Mouse (Mus musculus) CH12.LX (cell line): ENCODE measurements around the gene Asphd2. TPM values are rescaled to one million over a fixed set of nuclear protein-coding genes. Genes with fewer than 3 reads are reported as not detected.

ENCODE experiments used
- DNase-seq: peaks from one replicate; pipeline ENCODE4 v3.0.0-alpha.2; 2013; ENCODE audit errors: extremely low read depth
- H3K27ac ChIP-seq: 2 replicates; pipeline ENCODE4 v1.5.1; 2012; ENCODE audit warnings: low read depth, mild to moderate bottlenecking, control low read depth, moderate library complexity; ENCODE audit not compliant: insufficient read depth
- H3K27me3 ChIP-seq: replicated peaks from 2 replicates; pipeline ENCODE3; 2012; ENCODE audit warnings: inconsistent platforms
- H3K36me3 ChIP-seq, 2 experiments: replicated peaks in 1 of 2; 2 replicates each; pipeline versions ENCODE3 to v1.6.1; 2012; ENCODE audit warnings: inconsistent platforms in 1 of 2, low read length in 1 of 2, mild to moderate bottlenecking in 1 of 2, mixed read lengths in 1 of 2, moderate library complexity in 1 of 2; ENCODE audit not compliant: control insufficient read depth in 1 of 2, insufficient read depth in 1 of 2
- H3K4me1 ChIP-seq, 2 experiments: 2 replicates each; pipeline ENCODE4 v1.6.1; 2012; ENCODE audit warnings: inconsistent platforms in 1 of 2, moderate library complexity in 1 of 2; ENCODE audit not compliant: insufficient read depth in 2 of 2, control insufficient read depth in 1 of 2
- H3K4me2 ChIP-seq: 2 replicates; pipeline ENCODE4 v1.6.1; 2012; ENCODE audit warnings: low read depth, mild to moderate bottlenecking, control low read depth; ENCODE audit not compliant: poor library complexity, insufficient read depth, severe bottlenecking
- H3K4me3 ChIP-seq, 3 experiments: fragments of 150-350 bp in 1 of 3; sonication (generic) in 1 of 3; replicated peaks in 1 of 3; 2 replicates each; pipeline versions ENCODE3 to v1.5.1; 2011 to 2012; ENCODE audit warnings: low read depth in 2 of 3, low read length in 2 of 3, mild to moderate bottlenecking in 2 of 3, moderate library complexity in 2 of 3, control low read depth in 1 of 3, improper control_type of control experiment in 1 of 3, inconsistent platforms in 1 of 3, mixed read lengths in 1 of 3; ENCODE audit not compliant: poor library complexity in 1 of 3
- H3K79me2 ChIP-seq: replicated peaks from 2 replicates; pipeline ENCODE4 v1.6.1; 2012; ENCODE audit warnings: mild to moderate bottlenecking, moderate library complexity; ENCODE audit not compliant: control insufficient read depth, poor library complexity, insufficient read depth, severe bottlenecking; ENCODE audit errors: extremely low read depth
- H3K9ac ChIP-seq: 2 replicates; pipeline ENCODE4 v1.6.1; 2012; ENCODE audit warnings: low read depth, mild to moderate bottlenecking, control low read depth, moderate library complexity; ENCODE audit not compliant: insufficient read depth
- H3K9me3 ChIP-seq: replicated peaks from 2 replicates; pipeline ENCODE3; 2012; ENCODE audit warnings: low read length, inconsistent platforms, mixed read lengths
- CHD1 ChIP-seq: IDR thresholded peaks from 2 replicates; pipeline ENCODE4 v1.6.1; 2012; ENCODE audit warnings: low read depth, low read length, improper control_type of control experiment, inconsistent platforms
- CTCF ChIP-seq, 2 experiments: IDR thresholded peaks in 1 of 2; conservative IDR thresholded peaks in 1 of 2; 2 replicates each; pipeline ENCODE4 v1.5.1; 2011 to 2012; ENCODE audit warnings: low read depth in 2 of 2, low read length in 2 of 2, improper control_type of control experiment in 1 of 2, inconsistent platforms in 1 of 2, mild to moderate bottlenecking in 1 of 2, moderate library complexity in 1 of 2
- E2F4 ChIP-seq: IDR thresholded peaks from 2 replicates; pipeline ENCODE4 v1.6.1; 2011; ENCODE audit warnings: low read depth, low read length, improper control_type of control experiment; ENCODE audit not compliant: insufficient replicate concordance
- ETS1 ChIP-seq: conservative IDR thresholded peaks from 2 replicates; pipeline ENCODE4 v1.6.1; 2012; ENCODE audit warnings: low read depth, mild to moderate bottlenecking, inconsistent platforms, low read length, improper control_type of control experiment, moderate library complexity
- IRF4 ChIP-seq: IDR thresholded peaks from 2 replicates; pipeline ENCODE4 v1.6.1; 2014; ENCODE audit warnings: low read depth, mild to moderate bottlenecking, inconsistent platforms, low read length, improper control_type of control experiment
- JUN ChIP-seq: IDR thresholded peaks from 2 replicates; pipeline ENCODE4 v1.6.1; 2011; ENCODE audit warnings: low read depth, mild to moderate bottlenecking, low read length, improper control_type of control experiment, moderate library complexity; ENCODE audit not compliant: insufficient read depth
- MAZ ChIP-seq: IDR thresholded peaks from 2 replicates; pipeline ENCODE4 v1.6.1; 2012; ENCODE audit warnings: low read depth, mild to moderate bottlenecking, inconsistent platforms, low read length, improper control_type of control experiment, moderate library complexity
- MEF2A ChIP-seq: IDR thresholded peaks from 2 replicates; pipeline ENCODE4 v1.6.1; 2014; ENCODE audit warnings: low read depth, mild to moderate bottlenecking, inconsistent platforms, low read length, improper control_type of control experiment, borderline replicate concordance
- MXI1 ChIP-seq: IDR thresholded peaks from 2 replicates; pipeline ENCODE4 v1.6.1; 2011; ENCODE audit warnings: mild to moderate bottlenecking, low read depth, low read length, improper control_type of control experiment
- MYC ChIP-seq: IDR thresholded peaks from 2 replicates; pipeline ENCODE4 v1.6.1; 2011; ENCODE audit warnings: low read depth, mild to moderate bottlenecking, improper control_type of control experiment, low read length
- NELFE ChIP-seq: IDR thresholded peaks from 2 replicates; pipeline ENCODE4 v1.6.1; 2011; ENCODE audit warnings: low read depth, low read length, improper control_type of control experiment
- NRF1 ChIP-seq: IDR thresholded peaks from 2 replicates; pipeline ENCODE4 v1.6.1; 2014; ENCODE audit warnings: low read depth, mild to moderate bottlenecking, inconsistent platforms, low read length, improper control_type of control experiment, moderate library complexity
- PAX5 ChIP-seq: IDR thresholded peaks from 2 replicates; pipeline ENCODE4 v1.6.1; 2012; ENCODE audit warnings: low read length, inconsistent platforms, mixed read lengths
- POLR2A ChIP-seq: IDR thresholded peaks from 2 replicates; pipeline ENCODE4 v1.6.1; 2011; ENCODE audit warnings: low read depth, mild to moderate bottlenecking, improper control_type of control experiment, low read length
- RAD21 ChIP-seq: IDR thresholded peaks from 2 replicates; pipeline ENCODE4 v1.6.1; 2011; ENCODE audit warnings: low read depth, mild to moderate bottlenecking, low read length, improper control_type of control experiment, moderate library complexity
- SIN3A ChIP-seq: IDR thresholded peaks from 2 replicates; pipeline ENCODE4 v1.6.1; 2012; ENCODE audit warnings: low read length, improper control_type of control experiment, inconsistent platforms
- TBP ChIP-seq: conservative IDR thresholded peaks from 2 replicates; pipeline ENCODE4 v1.6.1; 2011; ENCODE audit warnings: low read depth, low read length, improper control_type of control experiment
- USF2 ChIP-seq: conservative IDR thresholded peaks from 2 replicates; pipeline ENCODE4 v1.6.1; 2011; ENCODE audit warnings: low read depth, low read length, improper control_type of control experiment
- ZC3H11A ChIP-seq: IDR thresholded peaks from 2 replicates; pipeline ENCODE4 v1.6.1; 2012; ENCODE audit warnings: low read depth, mild to moderate bottlenecking, inconsistent platforms, low read length, improper control_type of control experiment
- ZNF384 ChIP-seq: IDR thresholded peaks from 2 replicates; pipeline ENCODE4 v1.6.1; 2012; ENCODE audit warnings: low read depth, low read length, improper control_type of control experiment, inconsistent platforms
- dilution Hi-C: fragments of 300-500 bp; cut with MboI; formaldehyde crosslinking; loops from 2 replicates; pipeline ENCODE4 v1.14.3; 2020; ENCODE audit warnings: low sequenced_read_pairs; ENCODE audit not compliant: extremely low pct_unique_long_range_greater_than_20kb, extremely low pct_ligation_motif_present
- in situ Hi-C: fragments of 300-500 bp; cut with MboI; formaldehyde crosslinking; loops from 3 replicates; pipeline ENCODE4 v1.14.3; 2019; ENCODE audit warnings: low sequenced_read_pairs, low pct_ligation_motif_present, low pct_unique_long_range_greater_than_20kb, mixed read lengths
- polyA plus RNA-seq: library from polyadenylated mRNA; unstranded; fragments of >175 nt; gene quantifications from 2 replicates; pipeline ENCODE4 v1.2.1, GENCODE M21; 2012; ENCODE audit warnings: low read depth; ENCODE audit not compliant: insufficient read length
- total RNA-seq, 2 experiments: library from RNA; depleted of rRNA; stranded (reverse); fragments of 300-350 nt in 1 of 2; fragments of >200 nt in 1 of 2; gene quantifications; 2 replicates each; pipeline ENCODE4 v1.2.3; 2012 to 2014

Gene Asphd2
- total and polyA plus RNA-seq, 3 experiments: not detected

GRCm38 (mm10) chr5:112376111-112376510 is 18.6 kb downstream of the Asphd2 start:
- no peak for DNase-seq
- in situ Hi-C loops: no loop called here
- no peaks in the 10 kb centered on the region for H3K4me1 ChIP-seq

GRCm38 (mm10) chr5:112371933-112372332 is 22.7 kb downstream of the Asphd2 start:
- Histone ChIP-seq H3K9ac (no peak overlapping the region), H3K27me3 (no peaks in the 10 kb centered on the region), H3K4me1 (no peaks in the 10 kb centered on the region), H3K9me3 (no peaks in the 10 kb centered on the region), H3K36me3 (peaks cover 75 to 98% of the 10 kb centered on the region in 2 experiments), H3K4me3 (no peak overlapping the region), H3K4me2 (no peak overlapping the region)
- DNase-seq: no peak
- dilution Hi-C loops: no loop called here
- in situ Hi-C loops: no loop called here
- TF ChIP-seq TBP: no peak
- TF ChIP-seq JUN: no peak
- no peak for TF ChIP-seq MXI1
- TF ChIP-seq, all 38 proteins: peak for 0
- Histone ChIP-seq H3K27ac (no peak overlapping the region), H3K79me2 (no peaks in the 10 kb centered on the region)

More at GRCm38 (mm10) chr5:112376111-112376510, 18.6 kb downstream of the Asphd2 start:
- H3K79me2 ChIP-seq: no peaks in the 10 kb centered on the region
- TF ChIP-seq NELFE: no peak
- TF ChIP-seq RAD21: no peak
- TF ChIP-seq NRF1: no peak
- no peak for TF ChIP-seq POLR2A
- TF ChIP-seq TBP: no peak
- no peak for TF ChIP-seq PAX5
- no peak for TF ChIP-seq MYC
- TF ChIP-seq ETS1: no peak
- no peak for TF ChIP-seq MAZ
- no peak for TF ChIP-seq SIN3A
- TF ChIP-seq CTCF (conservative IDR thresholded peaks at IDR 0.05 in 1 of 2, IDR thresholded peaks at IDR 0.05 in 1 of 2; ENCODE audit: low read depth in 2 of 2, low read length in 2 of 2): no peak
- TF ChIP-seq IRF4: no peak
- TF ChIP-seq E2F4: no peak
- TF ChIP-seq USF2: no peak
- TF ChIP-seq ZC3H11A: no peak
- no peak for TF ChIP-seq MEF2A
- TF ChIP-seq CHD1: no peak
- TF ChIP-seq ZNF384: no peak
- H3K4me2 ChIP-seq: no peak overlapping the region
- H3K27me3 ChIP-seq: no peaks in the 10 kb centered on the region
- H3K4me3 ChIP-seq: no peak overlapping the region
- dilution Hi-C loops: no loop called here
- H3K9me3 ChIP-seq: no peaks in the 10 kb centered on the region
- H3K27ac ChIP-seq: no peak overlapping the region
- peaks cover 57 to 98% of the 10 kb centered on the region in 2 experiments for H3K36me3 ChIP-seq
- H3K9ac ChIP-seq: no peak overlapping the region
